Mouse (Mus musculus) lung, postnatal 25 days (tissue): ENCODE measurements at regions not wholly inside any gene's neighbourhood (a gene's known extent, or its start where the extent isn't known, plus 50 kb on each side); places are given as distances from the start of the nearest gene placed in this dataset.

Source experiments
- DNase-seq: peaks from one replicate; pipeline ENCODE4 v3.0.0; 2022; ENCODE audit warnings: low spot score

- no peak for DNase-seq
Measured at GRCm38 (mm10) chr8:90192856-90193255, 155.3 kb downstream of the Tox3 start.

GRCm38 (mm10) chr8:90182807-90183206 is 165.3 kb downstream of the Tox3 start:
- DNase-seq: no peak

GRCm38 (mm10) chr8:90176771-90177170 is 171.4 kb downstream of the Tox3 start:
- no peak for DNase-seq

- no peak for DNase-seq
Measured at GRCm38 (mm10) chr8:90176335-90176734, 171.8 kb downstream of the Tox3 start.

GRCm38 (mm10) chr8:90166639-90167038 is 181.5 kb downstream of the Tox3 start:
- no peak for DNase-seq

GRCm38 (mm10) chr8:90151477-90151876 is 196.7 kb downstream of the Tox3 start:
- no peak for DNase-seq

GRCm38 (mm10) chr8:90149903-90150302 is 198.2 kb downstream of the Tox3 start:
- DNase-seq: no peak

GRCm38 (mm10) chr8:90134626-90135025 is 213.5 kb downstream of the Tox3 start:
- DNase-seq: no peak

- DNase-seq: no peak
Measured at GRCm38 (mm10) chr8:90130704-90131267, 217.4 kb downstream of the Tox3 start.

GRCm38 (mm10) chr8:90125426-90125825 is 222.7 kb downstream of the Tox3 start:
- no peak for DNase-seq

GRCm38 (mm10) chr8:90123101-90123500 is 225.0 kb downstream of the Tox3 start:
- no peak for DNase-seq

- DNase-seq: no peak
Measured at GRCm38 (mm10) chr8:90121935-90122334, 226.2 kb downstream of the Tox3 start.

- no peak for DNase-seq
Measured at GRCm38 (mm10) chr8:90121017-90121416, 227.1 kb downstream of the Tox3 start.

GRCm38 (mm10) chr8:90115436-90115835 is 232.7 kb downstream of the Tox3 start:
- DNase-seq: no peak

GRCm38 (mm10) chr8:90100509-90100908 is 247.6 kb downstream of the Tox3 start:
- no peak for DNase-seq

GRCm38 (mm10) chr8:90082630-90083029 is 265.5 kb downstream of the Tox3 start:
- no peak for DNase-seq

- DNase-seq: no peak
Measured at GRCm38 (mm10) chr8:90076381-90076780, 271.8 kb downstream of the Tox3 start.

- no peak for DNase-seq
Measured at GRCm38 (mm10) chr8:90075796-90076195, 272.3 kb downstream of the Tox3 start.

- DNase-seq: no peak
Measured at GRCm38 (mm10) chr8:90070006-90070405, 278.1 kb downstream of the Tox3 start.

- no peak for DNase-seq
Measured at GRCm38 (mm10) chr8:90069411-90069993, 278.6 kb downstream of the Tox3 start.

- no peak for DNase-seq
Measured at GRCm38 (mm10) chr8:90068441-90068840, 279.7 kb downstream of the Tox3 start.

GRCm38 (mm10) chr8:90064381-90064780 is 283.8 kb downstream of the Tox3 start:
- no peak for DNase-seq

- no peak for DNase-seq
Measured at GRCm38 (mm10) chr8:90063291-90063690, 284.9 kb downstream of the Tox3 start.

GRCm38 (mm10) chr8:90058631-90059166 is 289.4 kb downstream of the Tox3 start:
- DNase-seq: no peak
